Mouse (Mus musculus) skeletal muscle tissue, adult 2 months (tissue): ENCODE measurements around the gene Hdac4.

Experiments used
- DNase-seq: peaks from one replicate; pipeline ENCODE4 v3.0.0-alpha.2; 2012; ENCODE audit warnings: low read depth, low spot score

Hdac4 gene

DNA sequence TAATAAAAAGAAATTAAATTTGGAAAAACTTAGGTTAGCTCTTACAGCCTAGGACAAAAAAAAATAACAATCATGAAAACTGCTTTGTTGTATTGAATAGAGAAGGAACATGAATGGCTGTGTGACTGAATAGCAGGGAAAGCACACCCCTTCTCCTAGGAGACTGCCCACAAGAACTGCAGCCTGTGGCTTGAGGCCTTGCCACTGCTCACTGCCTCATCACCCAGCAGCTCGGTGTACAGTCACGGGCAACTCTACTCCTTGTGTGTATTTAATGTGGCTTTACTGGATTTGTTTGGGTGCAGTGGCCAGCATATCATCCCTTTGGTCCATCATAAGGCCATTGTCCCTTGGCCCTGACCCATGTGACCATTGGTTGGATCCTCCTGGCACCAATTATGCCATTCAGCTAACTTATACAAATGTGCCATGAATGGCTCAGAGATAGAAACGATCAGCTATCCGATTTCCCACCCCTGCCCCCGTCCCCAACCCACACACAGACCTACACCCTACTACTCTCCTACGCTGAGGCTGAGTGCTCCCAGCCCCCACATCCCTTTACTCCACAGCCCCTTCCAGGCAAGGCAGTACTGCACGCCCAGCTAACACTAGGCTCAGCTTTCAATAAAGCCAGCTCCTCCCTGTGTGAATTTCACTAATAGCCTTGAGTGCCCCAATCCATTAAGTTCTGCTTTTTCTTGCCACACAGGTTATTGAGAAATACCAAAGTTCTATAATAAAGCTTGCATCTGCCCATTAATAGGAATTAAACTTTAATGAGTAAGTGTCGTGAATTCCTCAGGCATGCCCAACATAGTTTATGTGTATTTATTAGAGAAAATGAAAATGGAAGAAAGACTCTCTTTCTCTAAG is 134.1 kb downstream of the Hdac4 start:
- DNase-seq = no peak

DNA sequence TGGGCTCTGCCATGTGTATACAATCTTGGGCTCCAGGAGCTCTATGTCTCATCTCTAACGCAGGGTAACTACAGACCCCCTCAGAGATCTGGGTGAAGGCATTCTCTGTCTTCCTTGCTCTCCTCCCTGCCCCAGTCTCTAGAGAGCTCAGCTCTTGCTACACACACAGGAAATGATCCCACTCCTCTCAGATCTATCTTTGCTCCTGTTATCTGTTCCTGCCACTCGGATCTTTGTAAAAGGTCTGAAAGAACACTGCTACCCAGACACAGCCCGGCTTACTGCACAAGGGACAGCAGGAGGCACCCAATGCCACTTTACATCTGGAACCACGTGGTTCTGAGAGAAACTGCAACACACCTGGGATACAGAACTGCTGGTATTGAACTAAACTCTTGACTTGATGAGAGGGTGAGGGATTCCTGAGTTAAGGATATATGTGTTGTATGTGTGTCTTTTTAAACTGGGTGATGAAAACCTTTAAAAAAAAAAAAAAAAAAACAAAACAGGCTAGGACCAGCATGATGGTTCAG is 134.9 kb downstream of the Hdac4 start:
- DNase-seq = no peak

GRCm38 (mm10) chr1:92059571-92059970 is 135.9 kb downstream of the Hdac4 start:
- no peak for DNase-seq

- no peak for DNase-seq
Measured at GRCm38 (mm10) chr1:92058731-92059425, 136.6 kb downstream of the Hdac4 start.

DNA sequence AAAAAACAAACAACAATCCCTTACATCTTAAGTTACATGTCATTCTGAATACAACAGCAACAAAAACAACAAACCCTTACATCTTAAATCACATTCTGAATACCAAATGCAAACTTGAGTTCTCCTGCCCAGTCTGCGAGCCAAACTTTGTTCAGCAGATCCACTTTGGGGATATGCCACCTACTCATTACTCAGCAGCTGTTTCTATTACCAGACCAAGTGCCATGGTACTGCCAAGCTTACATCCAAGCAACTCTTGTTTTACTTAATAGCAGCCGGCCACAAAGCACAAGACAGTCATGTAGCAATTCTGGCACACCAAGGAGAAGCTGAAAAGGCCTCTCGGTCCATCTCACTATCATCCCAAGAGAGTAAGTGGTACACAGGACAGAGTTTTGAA is 138.4 kb downstream of the Hdac4 start:
- DNase-seq = peak; percentile 58

GRCm38 (mm10) chr1:92055149-92055548 is 140.3 kb downstream of the Hdac4 start:
- DNase-seq = no peak

DNA sequence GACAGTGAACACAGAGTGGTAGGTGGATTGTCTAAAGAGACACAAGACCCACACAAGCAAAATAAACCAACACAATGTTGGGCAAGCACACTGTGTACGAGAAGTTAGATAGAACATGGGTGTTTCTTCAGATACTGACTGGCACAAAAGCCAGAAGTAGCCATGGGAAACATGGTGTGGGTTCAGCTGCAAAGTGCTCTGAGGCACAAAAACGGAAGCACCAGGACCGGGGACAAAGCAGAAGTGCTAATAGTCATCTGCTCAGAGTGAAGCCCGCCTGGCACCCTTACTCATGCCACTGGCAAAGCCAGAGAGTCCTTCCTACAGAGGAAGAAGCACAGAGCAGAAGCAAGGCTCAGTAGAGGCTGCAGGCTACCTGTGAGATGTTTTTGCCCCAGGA is 143.3 kb downstream of the Hdac4 start:
- DNase-seq = no peak

- DNase-seq = no peak
Measured at GRCm38 (mm10) chr1:92051489-92052062, 143.9 kb downstream of the Hdac4 start.

- no peak for DNase-seq
Measured at GRCm38 (mm10) chr1:92050992-92051391, 144.5 kb downstream of the Hdac4 start.

GRCm38 (mm10) chr1:92050566-92050965 is 144.9 kb downstream of the Hdac4 start:
- DNase-seq = no peak

GRCm38 (mm10) chr1:92048415-92049354 is 146.8 kb downstream of the Hdac4 start:
- peak; percentile 63 for DNase-seq

DNA sequence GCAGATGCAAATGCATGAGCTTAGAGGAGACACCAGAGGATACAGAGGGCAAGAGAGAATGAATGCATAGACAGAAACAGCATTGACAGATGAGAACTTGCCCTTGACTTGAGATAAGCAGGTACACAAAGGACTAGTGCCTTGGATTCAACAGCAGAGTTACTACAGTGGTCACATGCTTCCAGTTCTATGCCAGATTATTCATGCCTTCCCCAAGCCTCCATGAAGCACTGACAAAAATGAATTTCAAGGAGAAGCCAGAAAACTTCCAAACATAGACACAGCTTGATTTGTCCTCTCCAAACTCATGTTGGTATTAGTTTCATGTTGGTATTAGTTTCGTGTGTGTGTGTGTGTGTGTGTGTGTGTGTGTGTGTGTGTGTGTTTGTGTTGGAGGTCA is 149.8 kb downstream of the Hdac4 start:
- DNase-seq = no peak

GRCm38 (mm10) chr1:92044868-92045267 is 150.6 kb downstream of the Hdac4 start:
- DNase-seq = no peak

DNA sequence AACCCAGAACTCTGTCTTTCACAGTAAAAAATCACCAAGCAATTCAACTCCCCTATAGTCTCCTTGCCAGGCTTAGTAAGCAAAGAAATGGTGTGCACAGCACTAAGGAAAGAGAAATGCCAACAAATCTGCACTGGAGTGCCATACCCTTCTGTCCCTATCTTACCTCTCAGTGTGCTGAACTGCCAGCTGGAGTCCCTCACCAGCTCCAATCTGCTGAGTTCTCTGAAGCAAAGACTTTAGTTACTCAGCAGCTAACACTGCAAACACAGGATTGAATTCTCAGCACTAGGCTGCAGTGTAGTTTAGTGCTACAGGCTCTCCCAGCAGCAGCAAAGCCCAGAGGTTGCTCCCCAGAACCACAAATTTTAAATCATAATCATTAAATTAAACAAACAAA is 151.5 kb downstream of the Hdac4 start:
- DNase-seq = peak; percentile 71

DNA sequence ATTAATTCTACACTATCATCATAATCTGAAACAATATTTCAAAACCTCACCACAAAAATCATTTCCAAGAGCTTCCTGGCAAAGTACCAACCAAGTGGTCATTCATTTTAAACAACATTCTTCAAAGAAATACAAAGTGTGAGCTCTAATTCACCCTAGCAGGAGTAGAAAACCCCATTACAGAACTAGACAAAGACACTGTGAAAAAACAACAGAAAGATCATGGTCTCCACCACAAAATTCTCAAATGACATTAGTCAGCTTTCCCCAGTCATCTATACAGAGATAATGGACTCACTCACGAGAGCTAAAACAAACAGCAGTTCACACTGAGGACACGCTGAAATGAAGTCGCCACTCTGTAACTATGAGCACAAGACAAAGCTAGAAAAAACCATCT is 153.4 kb downstream of the Hdac4 start:
- DNase-seq = no peak

DNA sequence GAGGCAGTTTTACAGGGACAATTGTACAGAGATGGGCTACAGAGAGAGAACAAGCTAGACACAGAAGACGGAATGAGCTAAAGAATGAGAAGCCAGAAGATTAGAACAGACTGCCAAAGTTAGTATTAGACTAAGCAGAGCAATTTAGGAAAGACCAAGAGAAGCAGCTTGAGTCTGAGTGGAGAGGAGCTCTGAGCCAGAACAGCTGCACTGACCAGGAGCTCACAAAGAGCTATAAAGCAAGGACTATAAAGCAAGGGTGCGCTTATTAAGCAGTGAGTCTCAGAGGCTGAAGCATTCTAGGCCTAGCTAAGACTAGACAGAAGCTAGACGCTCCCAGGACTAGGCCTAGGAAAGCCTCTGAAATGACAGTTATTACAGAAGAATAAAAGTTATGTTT is 154.2 kb downstream of the Hdac4 start:
- no peak for DNase-seq

GRCm38 (mm10) chr1:92038714-92039113 is 156.8 kb downstream of the Hdac4 start:
- no peak for DNase-seq

DNA sequence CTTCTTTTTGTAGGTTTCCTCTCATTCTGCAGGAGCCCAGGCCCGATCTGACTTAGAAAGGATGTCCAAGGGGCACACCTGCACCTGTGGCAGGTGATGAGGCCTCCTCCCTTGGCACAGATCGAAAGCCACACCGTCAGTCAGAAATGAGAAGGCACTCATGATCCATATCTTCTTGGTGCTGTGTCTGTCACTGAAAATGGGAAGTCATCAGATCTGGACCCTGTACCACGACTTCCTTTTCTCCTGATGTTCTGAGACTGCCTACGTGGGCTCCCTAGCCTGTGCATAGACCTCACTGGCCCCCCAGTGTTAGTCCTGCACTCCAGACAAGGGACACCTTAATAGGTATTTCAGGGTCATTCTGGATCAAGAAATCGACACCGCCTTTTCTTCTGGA is 158.5 kb downstream of the Hdac4 start:
- no peak for DNase-seq

GRCm38 (mm10) chr1:92035770-92036169 is 159.7 kb downstream of the Hdac4 start:
- no peak for DNase-seq

DNA sequence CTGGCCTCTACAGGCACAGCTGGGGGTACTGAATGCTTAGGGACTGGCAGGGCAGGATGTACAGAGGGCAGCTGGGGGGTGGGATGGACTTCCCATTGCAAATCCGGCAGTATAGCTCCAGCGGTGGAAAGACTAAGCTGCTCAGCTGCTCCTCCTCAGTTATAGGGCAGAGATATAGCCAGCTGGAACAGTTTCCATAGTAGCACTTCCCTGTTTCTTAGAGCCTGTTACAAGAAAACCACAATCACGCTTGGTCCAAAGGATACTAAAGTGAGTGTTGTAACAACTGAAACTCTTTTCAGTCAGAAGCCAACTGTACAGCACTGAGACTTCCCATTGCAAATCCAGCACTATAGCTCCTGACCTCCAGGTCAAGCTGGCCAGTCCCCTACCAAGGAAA is 161.3 kb downstream of the Hdac4 start:
- no peak for DNase-seq

DNA sequence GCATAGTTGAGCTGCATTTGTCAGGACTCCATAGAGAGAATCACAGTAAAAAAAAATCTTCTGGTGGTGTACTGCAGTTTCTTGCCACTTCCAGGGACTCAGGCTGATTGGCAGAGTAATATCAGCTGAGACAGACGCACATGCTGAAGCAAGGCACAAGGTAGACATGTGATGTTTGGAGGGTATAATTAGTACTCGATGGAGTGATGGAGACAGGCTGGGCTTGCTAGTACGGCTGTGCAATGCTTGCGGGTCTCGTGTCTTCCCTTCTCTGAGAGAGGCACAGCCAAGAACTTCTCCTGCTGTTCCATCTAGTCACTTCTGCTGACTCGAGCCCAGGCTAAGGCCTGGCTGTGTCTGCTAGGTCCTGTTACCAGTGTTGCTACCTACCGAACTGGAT is 162.0 kb downstream of the Hdac4 start:
- DNase-seq = peak; percentile 62
